In genomic region chr10:95416361-95416684, GRCm38 (mm10) we compare ENCODE assay signal across 10 mouse cellular contexts. TPM values are rescaled to one million over a fixed set of nuclear protein-coding genes. Genes with fewer than 3 reads are reported as not detected.
DNase-seq lines count a peak whose midpoint lies in the region; ATAC-seq and TF ChIP-seq lines count a peak whose summit lies in the region.
"Had no signal": no experiment of that assay in that cellular context is flagged by ENCODE, and none has a peak within 500 bp of the region (broad histone marks: within the 10 kb centered on the region; RNA-seq: fewer than 3 reads in every experiment).

No protein-coding gene starts in this region.

- peak overlapping the region; percentile 90 for H3ac ChIP-seq in C2C12 (ENCODE audit: control insufficient read depth, insufficient read length, low read depth)

- H3K4me3 ChIP-seq in heart, embryonic 10.5 days = peak overlapping the region; percentile 79
- H3K4me3 ChIP-seq in C2C12 (ENCODE audit: insufficient read depth, poor library complexity, severe bottlenecking) = peak overlapping the region; percentile 37
- peak overlapping the region; percentile 74 for H3K4me3 ChIP-seq in forebrain, embryonic 12.5 days (replicated peaks)
- peak overlapping the region; percentile 70 for H3K4me3 ChIP-seq in liver, embryonic 13.5 days (replicated peaks)

- no peak for DNase-seq in heart, embryonic 10.5 days (ENCODE audit: low spot score)
- DNase-seq in heart, postnatal 4 days = no peak
- DNase-seq in liver, embryonic 13.5 days = peak; percentile 0
- DNase-seq in embryo, embryonic 11 days = no peak
- DNase-seq in retina, postnatal 1 day = no peak
- no peak for DNase-seq in urinary bladder, adult 18-20 months (ENCODE audit: low spot score in 2 of 2)

- ATAC-seq in forebrain, embryonic 12.5 days (ENCODE audit: low FRiP score) = peak; percentile 51
- peak; percentile 52 for ATAC-seq in liver, embryonic 13.5 days (ENCODE audit: low read depth)

- H3K9me3 ChIP-seq in heart, embryonic 10.5 days = no peaks in the 10 kb centered on the region
- H3K9me3 ChIP-seq in forebrain, embryonic 12.5 days = no peaks in the 10 kb centered on the region
- no peaks in the 10 kb centered on the region for H3K9me3 ChIP-seq in liver, embryonic 13.5 days (replicated peaks)

- WGBS in heart, embryonic 10.5 days = under 1% methylated on average over 32 of the region's 34 CpGs
- 1% methylated on average over 33 of the region's 34 CpGs for WGBS in forebrain, embryonic 12.5 days
- WGBS in liver, embryonic 13.5 days (ENCODE audit: insufficient replicate concordance) = under 1% methylated on average over 30 of the region's 34 CpGs

- no peaks in the 10 kb centered on the region for H3K36me3 ChIP-seq in heart, embryonic 10.5 days
- no peaks in the 10 kb centered on the region for H3K36me3 ChIP-seq in C2C12 (ENCODE audit: control insufficient read depth, insufficient read depth)
- no peaks in the 10 kb centered on the region for H3K36me3 ChIP-seq in forebrain, embryonic 12.5 days (replicated peaks)
- H3K36me3 ChIP-seq in liver, embryonic 13.5 days = no peaks in the 10 kb centered on the region

- H3K4me1 ChIP-seq in heart, embryonic 10.5 days = peaks cover 29% of the 10 kb centered on the region
- peaks cover 26% of the 10 kb centered on the region for H3K4me1 ChIP-seq in forebrain, embryonic 12.5 days
- peaks cover 38% of the 10 kb centered on the region for H3K4me1 ChIP-seq in liver, embryonic 13.5 days (replicated peaks)

- TF ChIP-seq CTCF in C2C12 (IDR thresholded peaks at IDR 0.05; ENCODE audit: control insufficient read depth, insufficient read depth, insufficient read length) = no peak

- peak overlapping the region; percentile 82 for H3K9ac ChIP-seq in forebrain, embryonic 12.5 days
- H3K9ac ChIP-seq in liver, embryonic 13.5 days = peak overlapping the region; percentile 79

- peaks cover 1% of the 10 kb centered on the region for H3K79me3 ChIP-seq in C2C12 (ENCODE audit: low read depth)

- no peaks in the 10 kb centered on the region for H3K79me2 ChIP-seq in C2C12 (ENCODE audit: control insufficient read depth, insufficient read depth)

- H3K27me3 ChIP-seq in heart, embryonic 10.5 days (ENCODE audit: insufficient read depth, poor library complexity, severe bottlenecking) = peaks cover 20% of the 10 kb centered on the region
- no peaks in the 10 kb centered on the region for H3K27me3 ChIP-seq in C2C12 (ENCODE audit: control insufficient read depth, insufficient read depth, insufficient read length)
- peaks cover 20% of the 10 kb centered on the region for H3K27me3 ChIP-seq in forebrain, embryonic 12.5 days
- peaks cover 49% of the 10 kb centered on the region for H3K27me3 ChIP-seq in liver, embryonic 13.5 days

- peak overlapping the region; percentile 96 for H3K4me2 ChIP-seq in forebrain, embryonic 12.5 days
- H3K4me2 ChIP-seq in liver, embryonic 13.5 days = peak overlapping the region; percentile 98

- H3K27ac ChIP-seq in heart, embryonic 10.5 days = peak overlapping the region; percentile 89
- peak overlapping the region; percentile 90 for H3K27ac ChIP-seq in forebrain, embryonic 12.5 days
- H3K27ac ChIP-seq in liver, embryonic 13.5 days = peak overlapping the region; percentile 73
- H3K27ac ChIP-seq: macrophage had no signal

TF ChIP-seq in C2C12, 6 proteins besides CTCF, POLR2A, EP300 and RAD21:
- no peak for TF ChIP-seq FOSL1 (IDR thresholded peaks at IDR 0.05; ENCODE audit: insufficient read depth, low read length, poor library complexity, severe bottlenecking)
- no peak for TF ChIP-seq CEBPB (IDR thresholded peaks at IDR 0.05; ENCODE audit: low read depth)
- TF ChIP-seq MYOG (IDR thresholded peaks at IDR 0.05; ENCODE audit: control insufficient read depth, extremely low read depth, insufficient read length) = no peak
- no peak for TF ChIP-seq MAX (IDR thresholded peaks at IDR 0.05)
- TF ChIP-seq MYOD1 (IDR thresholded peaks at IDR 0.05; ENCODE audit: control insufficient read depth, insufficient read length, low read depth) = no peak
- TF ChIP-seq USF1 (IDR thresholded peaks at IDR 0.05; ENCODE audit: low read depth) = no peak
TF ChIP-seq in C2C12: peak in this region for 0.

RNA-seq across cellular contexts. Expression of gene Socs2, which starts 0.7 kb away (rescaled TPM):
- polyA plus RNA-seq in heart, embryonic 10.5 days (2016; fragmentation: Nextera tagmentation; extraction: Ambion mirVana) = 30.7 and 39.6 TPM in 2 replicates
- 100 to 1,000 TPM; 114 to 125 TPM for total RNA-seq in heart, postnatal 4 days (2021)
- 21.6 TPM for polyA plus RNA-seq in C2C12 (2012; fragmentation: generic; extraction: Trizol)
- polyA plus RNA-seq in forebrain, embryonic 12.5 days (2016; fragmentation: Nextera tagmentation; extraction: Ambion mirVana) = 73.4 and 74.1 TPM in 2 replicates
- 6.9 and 8.1 TPM in 2 replicates for polyA plus RNA-seq in liver, embryonic 13.5 days (2015; fragmentation: Nextera tagmentation; extraction: Ambion mirVana)
- total RNA-seq: common myeloid progenitor, adult 5-6 weeks had no signal
